In the genomic region with DNA sequence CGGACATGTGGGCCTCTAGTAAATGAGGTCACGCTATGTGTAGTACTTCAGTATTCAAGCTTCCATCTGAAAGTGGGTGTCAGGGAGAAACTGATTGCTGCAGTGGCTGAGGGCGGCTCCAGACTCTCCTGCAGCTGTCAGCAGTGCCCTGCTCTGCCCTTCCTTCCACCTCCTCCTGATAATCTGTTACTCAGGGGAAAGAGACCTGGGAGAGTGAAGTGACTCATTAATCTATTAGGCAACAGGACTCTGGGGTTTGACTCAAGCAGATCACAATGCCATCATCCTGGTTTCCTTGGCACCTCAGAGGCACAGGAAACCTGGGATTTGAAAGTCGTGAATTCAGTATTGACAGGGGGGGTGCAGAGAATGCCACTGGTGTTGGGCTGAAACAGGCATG, we compare ENCODE assay signal across 13 mouse cellular contexts.
DNase-seq lines count a peak whose midpoint lies in the region; ATAC-seq and TF ChIP-seq lines count a peak whose summit lies in the region.
"Had no signal": no experiment of that assay in that cellular context is flagged by ENCODE, and none has a peak within 500 bp of the region (broad histone marks: within the 10 kb centered on the region; RNA-seq: fewer than 3 reads in every experiment).

No protein-coding gene starts in this region.

- no peaks in the 10 kb centered on the region for H3K27me3 ChIP-seq in heart, embryonic 14.5 days (ENCODE audit: control insufficient read depth, insufficient read depth, low read length)
- H3K27me3 ChIP-seq in C2C12 (ENCODE audit: control insufficient read depth, insufficient read depth, insufficient read length) = no peaks in the 10 kb centered on the region
- no peaks in the 10 kb centered on the region for H3K27me3 ChIP-seq in embryonic facial prominence, embryonic 10.5 days (replicated peaks; ENCODE audit: low read depth, poor library complexity, severe bottlenecking)
- H3K27me3 ChIP-seq in limb, embryonic 14.5 days (ENCODE audit: control insufficient read depth, insufficient read depth, low read length) = no peaks in the 10 kb centered on the region
- H3K27me3 ChIP-seq: CH12.LX; lung, embryonic 15.5 days had no signal

- WGBS in heart, embryonic 14.5 days = 18% methylated on average over 4 of the region's 4 CpGs
- WGBS in embryonic facial prominence, embryonic 10.5 days = 55% methylated on average over 4 of the region's 4 CpGs
- WGBS in limb, embryonic 14.5 days = 43% methylated on average over 4 of the region's 4 CpGs

- intact Hi-C loops in heart, postnatal 36 days (cut with DNase I) = no loop called here
- intact Hi-C loops in left cerebral cortex, postnatal 4 days (cut with DNase I) = no loop called here

- no peaks in the 10 kb centered on the region for H3K9me3 ChIP-seq in heart, embryonic 14.5 days (ENCODE audit: control insufficient read depth, low read length)
- no peaks in the 10 kb centered on the region for H3K9me3 ChIP-seq in embryonic facial prominence, embryonic 10.5 days
- H3K9me3 ChIP-seq in limb, embryonic 14.5 days (ENCODE audit: control insufficient read depth, low read length) = no peaks in the 10 kb centered on the region
- H3K9me3 ChIP-seq: lung, embryonic 15.5 days had no signal

- no peak for TF ChIP-seq CTCF in C2C12 (IDR thresholded peaks at IDR 0.05; ENCODE audit: control insufficient read depth, insufficient read depth, insufficient read length)

- no peak overlapping the region for H3K9ac ChIP-seq in heart, embryonic 14.5 days (ENCODE audit: low read length)
- H3K9ac ChIP-seq in limb, embryonic 14.5 days (ENCODE audit: low read depth, low read length, severe bottlenecking) = no peak overlapping the region
- H3K9ac ChIP-seq: lung, embryonic 15.5 days had no signal

- ATAC-seq in heart, embryonic 14.5 days (ENCODE audit: insufficient number of reproducible peaks, insufficient read depth, low FRiP score, low read depth) = peak; percentile 54
- no peak for ATAC-seq in limb, embryonic 14.5 days (ENCODE audit: low FRiP score, low read depth)

- no peak overlapping the region for H3K4me3 ChIP-seq in heart, embryonic 14.5 days (ENCODE audit: control insufficient read depth in 1 of 2, insufficient read depth in 1 of 2, low read depth in 1 of 2, low read length in 2 of 2)
- no peak overlapping the region for H3K4me3 ChIP-seq in C2C12 (ENCODE audit: insufficient read depth, poor library complexity, severe bottlenecking)
- H3K4me3 ChIP-seq in embryonic facial prominence, embryonic 10.5 days = no peak overlapping the region
- no peak overlapping the region for H3K4me3 ChIP-seq in limb, embryonic 14.5 days (replicated peaks; ENCODE audit: low read length)
- H3K4me3 ChIP-seq: lung, embryonic 15.5 days had no signal

- no peak for DNase-seq in heart, postnatal 36 days
- no peak for DNase-seq in embryonic facial prominence, embryonic 10.5 days (ENCODE audit: low spot score)
- peak; percentile 6 for DNase-seq in limb, embryonic 14.5 days (ENCODE audit: low spot score)
- no peak for DNase-seq in left cerebral cortex, postnatal 4 days
- DNase-seq in gastrocnemius, postnatal 25 days = no peak
- DNase-seq: adrenal gland, adult 2 months; cerebellum, postnatal 25 days; kidney, adult 11 months; thymus, postnatal 36 days had no signal

- H3K36me3 ChIP-seq in heart, embryonic 14.5 days (ENCODE audit: control insufficient read depth, insufficient read depth, low read length) = no peaks in the 10 kb centered on the region
- no peaks in the 10 kb centered on the region for H3K36me3 ChIP-seq in C2C12 (ENCODE audit: control insufficient read depth, insufficient read depth)
- H3K36me3 ChIP-seq in embryonic facial prominence, embryonic 10.5 days (replicated peaks) = no peaks in the 10 kb centered on the region
- H3K36me3 ChIP-seq in limb, embryonic 14.5 days (ENCODE audit: control insufficient read depth, insufficient read depth, low read length) = no peaks in the 10 kb centered on the region
- H3K36me3 ChIP-seq: lung, embryonic 15.5 days had no signal

- no peak overlapping the region for H3ac ChIP-seq in C2C12 (ENCODE audit: control insufficient read depth, insufficient read length, low read depth)

- no peak overlapping the region for H3K4me2 ChIP-seq in heart, embryonic 14.5 days (ENCODE audit: low read length)
- H3K4me2 ChIP-seq in limb, embryonic 14.5 days (replicated peaks; ENCODE audit: low read depth, low read length, severe bottlenecking) = no peak overlapping the region
- H3K4me2 ChIP-seq: lung, embryonic 15.5 days had no signal

- H3K4me1 ChIP-seq in heart, embryonic 14.5 days (ENCODE audit: control insufficient read depth in 2 of 2, insufficient read depth in 2 of 2, low read length in 2 of 2) = peaks cover 5% of the 10 kb centered on the region in 2 experiments; a peak in 2 of 4 replicates
- peaks cover 22% of the 10 kb centered on the region for H3K4me1 ChIP-seq in embryonic facial prominence, embryonic 10.5 days
- H3K4me1 ChIP-seq in limb, embryonic 14.5 days (ENCODE audit: control insufficient read depth, insufficient read depth, low read length) = peaks cover 13% of the 10 kb centered on the region
- H3K4me1 ChIP-seq: lung, embryonic 15.5 days had no signal

- no peak for TF ChIP-seq POLR2A in limb, embryonic 14.5 days (IDR thresholded peaks at IDR 0.05; ENCODE audit: borderline replicate concordance, extremely low read depth, insufficient read depth, insufficient read length)

- H3K79me2 ChIP-seq in C2C12 (ENCODE audit: control insufficient read depth, insufficient read depth) = no peaks in the 10 kb centered on the region

- no peaks in the 10 kb centered on the region for H3K79me3 ChIP-seq in C2C12 (ENCODE audit: low read depth)

- no peak overlapping the region for H3K27ac ChIP-seq in heart, embryonic 14.5 days (replicated peaks in 1 of 2; ENCODE audit: control insufficient read depth in 1 of 2, insufficient read depth in 1 of 2, low read depth in 2 of 2, low read length in 2 of 2)
- H3K27ac ChIP-seq in embryonic facial prominence, embryonic 10.5 days (replicated peaks) = peak overlapping the region; percentile 66
- H3K27ac ChIP-seq in limb, embryonic 14.5 days (replicated peaks; ENCODE audit: low read depth, low read length) = no peak overlapping the region
- H3K27ac ChIP-seq: lung, embryonic 15.5 days had no signal

TF ChIP-seq in C2C12, 6 proteins besides CTCF, POLR2A, EP300 and RAD21:
- TF ChIP-seq MYOG (IDR thresholded peaks at IDR 0.05; ENCODE audit: control insufficient read depth, extremely low read depth, insufficient read length) = no peak
- peak; percentile 46 for TF ChIP-seq CEBPB (IDR thresholded peaks at IDR 0.05; ENCODE audit: low read depth)
- no peak for TF ChIP-seq FOSL1 (IDR thresholded peaks at IDR 0.05; ENCODE audit: insufficient read depth, low read length, poor library complexity, severe bottlenecking)
